Mouse (Mus musculus): ENCODE results near the gene Gnb2.

The Gnb2 gene

DNA sequence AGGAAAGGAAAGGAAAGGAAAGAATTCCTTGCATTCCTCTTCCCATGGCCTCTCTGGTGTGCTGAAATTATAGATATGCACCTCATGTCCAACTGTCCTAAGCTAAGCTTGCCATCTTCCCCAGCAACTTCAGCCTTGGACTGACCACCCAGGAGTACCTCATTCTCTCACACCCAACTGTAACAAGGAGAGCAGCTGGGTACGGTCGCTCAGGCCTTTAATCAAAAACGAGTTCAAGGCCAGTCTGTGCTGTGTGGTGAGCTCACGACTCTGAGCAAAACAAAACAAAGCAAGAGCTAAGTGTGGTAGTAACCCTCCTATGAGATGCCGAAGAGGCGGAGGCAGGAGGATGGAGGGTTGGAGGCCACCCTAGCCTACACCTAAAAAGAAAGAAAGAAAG lies 7.7 kb upstream of the Gnb2 start:
- DNase-seq (ENCODE audit: low spot score in 2 of 2), result no peak

DNA sequence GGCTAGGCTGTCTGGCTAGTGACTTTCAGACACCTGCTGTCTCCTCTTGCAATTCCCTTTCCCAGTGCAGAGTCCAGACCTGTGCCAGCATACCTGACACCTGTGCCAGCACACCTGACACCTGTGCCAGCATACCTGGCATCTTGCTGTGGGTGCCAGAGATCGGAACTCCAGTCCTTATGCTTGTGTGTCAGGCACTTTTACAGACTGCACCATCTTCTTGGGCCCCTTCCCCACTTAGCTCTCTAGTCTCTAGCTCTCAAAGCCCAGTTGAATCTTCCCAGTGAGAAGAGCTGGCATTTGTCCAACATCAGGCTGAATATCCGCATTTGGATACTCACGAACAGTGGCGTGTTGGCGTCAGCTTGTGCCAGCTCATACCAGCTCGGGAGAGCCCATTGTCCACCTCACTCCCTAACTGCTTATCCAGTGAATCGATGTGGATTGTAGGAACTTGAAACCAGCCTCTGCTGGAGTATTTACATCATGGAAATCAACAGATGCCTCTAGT lies 6.0 kb upstream of the Gnb2 start:
- DNase-seq (ENCODE audit: low spot score in 2 of 2), result no peak

DNA sequence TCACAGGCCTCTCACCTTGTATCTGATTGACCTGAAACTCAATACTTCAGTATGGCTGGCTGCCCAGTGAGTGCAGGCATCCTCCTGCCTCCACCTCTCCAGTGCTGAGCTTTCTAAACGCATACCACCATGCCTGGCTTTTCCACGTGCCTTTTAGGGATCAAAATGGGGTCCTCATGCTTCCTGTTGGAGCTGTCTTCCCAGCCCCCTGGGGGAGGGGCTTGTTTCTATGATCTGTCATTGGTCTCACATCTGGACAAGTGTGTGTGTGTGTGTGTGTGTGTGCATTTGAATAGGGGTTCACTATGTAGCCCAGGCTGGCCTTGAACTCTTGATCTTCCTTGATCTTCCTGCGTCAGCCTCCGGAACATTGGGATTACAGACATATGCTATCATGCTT lies 4.2 kb upstream of the Gnb2 start:
- DNase-seq (ENCODE audit: low spot score in 2 of 2), result peak in 1 of 2 experiments; percentile 6

DNA sequence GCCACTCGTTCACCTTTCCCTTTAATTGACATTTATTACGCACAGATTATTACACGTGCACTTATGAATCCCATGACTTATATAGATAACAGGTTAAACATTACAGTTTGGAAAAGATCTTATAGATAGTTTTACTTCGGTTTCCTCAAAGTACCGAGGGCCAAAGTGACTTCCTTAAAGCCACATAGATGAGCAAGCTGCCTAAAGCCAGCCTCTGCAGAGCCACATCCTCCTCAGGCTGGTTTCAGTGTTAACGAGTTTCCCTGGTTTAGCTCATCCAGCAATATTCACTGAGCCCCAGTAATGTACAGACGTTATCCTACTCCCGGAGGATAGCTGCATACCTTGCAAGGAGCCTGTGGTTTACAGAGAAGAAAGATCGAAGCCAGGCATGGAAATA lies 2.0 kb upstream of the Gnb2 start:
- DNase-seq (ENCODE audit: low spot score in 2 of 2), result no peak

DNA sequence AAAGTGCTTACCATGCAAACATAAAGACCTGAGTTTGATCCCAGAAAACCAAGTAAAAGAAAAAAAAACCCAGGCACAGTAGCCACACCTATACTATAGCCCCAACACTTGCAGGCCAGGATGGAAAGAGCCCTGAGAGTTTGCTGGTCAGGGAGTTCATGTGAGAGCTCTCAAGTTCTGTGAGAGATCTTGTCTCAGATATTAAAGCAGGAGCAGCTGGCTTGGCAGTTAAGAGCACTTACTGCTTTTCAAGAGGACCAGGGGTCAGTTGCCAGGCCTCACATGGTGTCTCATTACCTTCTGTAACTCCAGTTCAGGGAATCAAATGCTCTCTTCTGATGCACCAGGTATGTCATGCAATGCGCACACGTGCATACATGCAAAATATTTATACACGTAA lies 1.5 kb upstream of the Gnb2 start:
- DNase-seq (ENCODE audit: low spot score in 2 of 2), result no peak

DNA sequence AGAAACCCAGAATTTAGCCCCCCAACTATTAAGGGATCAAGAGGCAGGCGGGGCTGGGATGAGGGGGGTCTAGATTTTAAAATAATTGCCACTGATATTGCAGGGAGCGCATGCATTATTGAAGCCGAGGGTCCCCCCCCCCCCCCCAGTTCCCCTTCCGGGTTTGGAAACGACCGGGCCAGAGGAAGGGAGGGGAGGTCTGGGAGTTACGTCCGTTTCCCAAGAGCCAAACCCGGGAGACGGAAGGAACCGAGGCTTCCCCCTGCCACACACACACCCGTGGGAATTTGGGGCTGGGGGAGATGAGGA lies 548 bp downstream of the Gnb2 start:
- DNase-seq (ENCODE audit: low spot score in 2 of 2), result no peak

DNA sequence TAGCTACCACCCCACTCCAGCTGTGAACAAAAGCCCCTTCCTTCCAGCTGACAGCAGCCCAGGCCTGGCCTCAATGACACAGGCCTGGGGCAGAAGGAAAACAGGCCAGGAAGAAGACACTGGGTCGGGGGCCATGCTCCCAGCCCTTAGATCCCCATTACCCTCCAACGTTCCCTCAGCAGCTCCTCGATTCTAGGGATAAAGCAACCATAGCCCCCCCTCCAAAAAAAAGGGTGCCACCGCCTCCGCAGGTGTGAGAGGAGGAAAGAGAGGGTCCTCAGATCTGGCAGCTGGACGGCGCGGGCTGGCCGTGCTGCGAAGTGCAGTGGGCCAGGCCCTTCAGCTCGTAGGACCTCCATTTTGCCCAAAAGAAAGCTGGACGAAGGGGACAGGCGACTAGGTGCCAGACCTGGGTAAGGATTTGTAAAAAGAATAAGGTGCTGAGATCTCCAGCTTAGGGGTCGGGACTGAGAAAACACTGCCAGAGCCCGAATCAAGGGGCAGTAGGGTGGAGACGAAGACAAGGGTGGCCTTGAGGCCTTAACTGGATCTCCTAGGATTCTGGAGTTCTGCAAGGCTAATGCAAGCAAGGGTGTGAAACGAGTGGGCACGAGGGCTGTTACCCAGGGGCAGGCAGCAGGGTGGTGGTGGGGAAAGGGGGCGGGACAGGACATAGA lies 1.0 kb downstream of the Gnb2 start:
- DNase-seq (ENCODE audit: low spot score in 2 of 2), result no peak

DNA sequence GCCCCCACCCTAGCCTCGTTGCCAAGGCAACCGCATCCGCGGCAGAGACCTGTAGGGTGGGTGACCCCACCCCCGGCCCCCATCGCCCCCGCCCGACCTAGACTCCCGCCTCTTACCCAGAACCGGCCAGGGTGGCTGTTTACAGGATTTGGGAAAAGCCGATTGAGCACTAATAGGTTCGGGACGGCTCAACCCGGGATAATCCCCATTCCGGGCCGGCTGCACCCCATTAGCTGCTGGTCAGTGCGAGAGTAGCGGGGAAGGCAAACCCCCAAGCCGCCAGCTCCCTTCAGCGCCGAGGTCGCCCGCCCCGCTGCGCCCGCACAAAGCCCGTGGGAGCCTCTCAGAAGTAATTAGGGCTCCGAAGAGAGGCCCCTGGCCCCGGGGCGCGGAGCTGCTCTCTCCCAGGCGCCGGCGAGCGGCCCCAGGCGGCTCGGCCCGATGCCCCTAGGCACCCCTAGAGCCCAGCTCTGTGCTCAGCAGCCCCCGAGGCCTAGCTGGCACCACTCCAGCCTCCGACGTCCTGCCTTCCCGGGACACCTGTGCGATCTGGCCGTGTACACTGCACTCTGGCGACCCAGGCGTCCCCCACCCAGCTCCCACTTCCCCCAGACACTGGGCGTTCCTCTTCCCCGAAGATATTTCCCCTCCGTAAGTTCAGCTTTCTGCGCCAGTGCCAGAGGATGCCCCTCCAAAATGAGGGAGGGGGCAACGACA lies 1.7 kb downstream of the Gnb2 start:
- DNase-seq (ENCODE audit: low spot score in 2 of 2), result peak; percentile 70 to 85

DNA sequence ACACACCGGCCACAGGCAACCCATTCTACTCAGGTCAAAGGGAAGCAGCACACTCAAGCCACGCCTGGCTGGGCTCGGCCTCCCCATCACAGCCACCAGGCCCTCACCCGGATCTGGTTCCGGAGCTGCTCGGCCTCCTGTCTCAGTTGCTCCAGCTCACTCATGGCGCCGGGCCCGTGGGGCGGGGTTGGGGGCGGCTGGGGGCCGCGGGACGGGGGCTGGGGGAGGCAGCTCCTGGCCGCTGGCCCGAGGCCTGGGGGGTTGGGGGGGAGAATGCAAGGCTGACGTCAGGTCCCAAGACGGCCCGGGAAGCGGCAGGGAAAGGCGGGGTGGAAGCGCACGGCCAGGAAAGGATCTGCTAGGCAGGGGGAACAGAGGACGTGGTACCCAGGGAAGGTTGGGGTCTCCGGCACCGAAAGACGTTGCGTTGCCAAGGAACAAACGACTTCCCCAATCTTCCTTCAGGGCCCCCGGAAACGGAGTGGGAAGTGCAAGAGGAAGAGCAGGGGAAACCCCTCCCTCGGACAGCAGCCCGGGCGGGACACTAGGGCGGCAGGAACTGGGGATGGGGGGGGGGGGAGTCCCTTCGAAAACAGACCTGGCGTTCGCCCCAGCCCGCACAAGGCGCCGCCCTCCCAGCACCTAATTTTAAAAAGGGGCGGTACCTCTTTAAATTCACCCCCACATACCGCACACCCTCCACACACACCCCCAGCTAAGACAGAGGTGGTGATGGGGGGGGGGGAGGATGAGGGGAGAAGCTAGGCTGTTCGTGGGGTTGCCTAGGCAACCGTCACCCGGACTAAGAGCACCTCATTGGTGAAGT lies 2.5 kb downstream of the Gnb2 start:
- peak; percentile 66 to 89 for DNase-seq (ENCODE audit: low spot score in 2 of 2)

DNA sequence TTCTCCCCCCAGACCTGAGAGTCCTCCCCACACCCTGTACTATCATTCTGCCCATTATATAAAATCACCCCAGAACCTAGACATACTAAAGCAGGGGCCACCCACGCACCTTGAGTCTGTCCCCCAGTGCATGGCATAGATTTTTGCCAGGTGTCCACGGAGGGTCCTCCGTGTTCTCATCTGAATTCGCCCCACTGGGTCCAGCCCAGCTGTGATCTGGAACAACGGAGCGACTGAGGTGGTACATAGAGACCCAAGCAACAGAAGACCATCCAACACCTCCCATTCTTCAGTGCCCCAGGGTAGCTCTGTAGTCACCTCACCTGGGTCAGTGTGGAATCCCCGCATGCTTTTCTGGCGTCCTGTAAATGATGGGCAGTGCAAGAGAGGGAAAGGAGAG lies 3.2 kb downstream of the Gnb2 start:
- DNase-seq (ENCODE audit: low spot score in 2 of 2), result no peak

DNA sequence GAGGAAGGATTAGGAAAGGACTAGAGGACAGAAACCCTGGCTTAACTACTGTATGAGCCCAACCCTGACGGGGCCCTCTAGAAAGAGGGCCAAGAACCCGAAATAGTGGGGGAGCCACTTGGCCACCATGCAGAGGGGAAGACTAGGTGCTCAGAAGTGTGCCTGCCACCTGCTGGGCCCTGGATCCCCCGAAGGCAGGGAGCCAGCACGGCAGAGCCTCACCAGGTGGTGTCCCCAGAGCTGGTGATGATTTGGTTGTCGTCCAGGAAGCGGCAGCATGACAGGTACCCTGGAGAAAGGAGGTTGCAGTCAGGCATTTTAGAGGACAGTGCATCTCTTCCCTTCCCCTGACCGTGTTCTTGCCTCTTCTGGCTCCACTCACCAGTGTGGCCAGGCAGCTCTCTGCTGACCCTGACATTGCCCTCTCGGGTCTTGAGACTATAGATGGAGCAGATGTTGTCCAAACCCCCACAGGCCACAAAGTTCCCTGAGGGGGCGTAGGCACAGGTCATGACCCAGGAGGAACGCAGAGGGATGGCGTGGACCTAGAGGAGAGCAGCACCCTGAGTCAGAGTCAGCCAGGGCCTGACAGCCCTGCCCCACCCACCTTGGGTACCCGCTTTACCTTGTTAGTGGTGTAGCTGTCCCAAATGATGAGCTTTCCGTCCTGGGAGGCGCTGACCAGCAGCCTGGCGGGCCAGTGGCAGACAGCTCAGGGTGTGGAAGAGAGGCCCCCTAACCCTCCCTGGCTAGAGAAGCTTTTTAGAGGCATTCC lies 3.9 kb downstream of the Gnb2 start:
- no peak for DNase-seq (ENCODE audit: low spot score in 2 of 2)

DNA sequence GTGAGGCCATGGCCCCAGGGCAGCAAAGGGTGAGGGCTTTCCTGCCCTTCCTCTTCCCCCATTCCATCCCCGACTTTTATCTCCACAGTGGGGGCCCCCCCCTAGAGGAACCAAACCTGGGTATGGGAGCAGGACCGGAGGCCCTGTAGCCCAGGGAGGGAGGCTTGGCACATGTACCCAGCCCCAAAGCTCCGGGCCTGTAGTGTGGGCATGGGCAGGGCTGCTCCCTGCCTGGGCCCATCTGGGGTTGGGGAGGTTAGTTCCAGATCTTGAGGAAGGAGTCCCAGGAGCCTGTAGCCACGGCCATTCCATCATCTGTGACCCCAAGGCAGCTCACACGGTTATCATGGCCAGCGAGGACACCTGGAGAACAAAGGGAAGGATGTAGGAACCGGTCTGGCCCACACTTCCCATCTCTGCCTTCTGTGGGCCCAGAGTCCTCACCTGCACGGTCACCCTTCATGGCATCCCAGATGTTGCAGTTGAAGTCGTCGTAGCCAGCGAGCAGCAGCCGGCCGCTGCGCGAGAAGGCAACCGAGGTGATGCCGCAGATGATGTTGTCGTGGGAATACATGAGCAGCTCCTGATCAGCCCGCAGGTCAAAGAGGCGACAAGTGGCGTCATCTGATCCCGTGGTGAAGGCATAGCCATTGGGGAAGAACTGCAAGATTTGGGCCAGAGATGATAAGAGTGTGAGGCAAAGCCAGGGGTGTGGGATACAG lies 4.9 kb downstream of the Gnb2 start:
- no peak for DNase-seq (ENCODE audit: low spot score in 2 of 2)

DNA sequence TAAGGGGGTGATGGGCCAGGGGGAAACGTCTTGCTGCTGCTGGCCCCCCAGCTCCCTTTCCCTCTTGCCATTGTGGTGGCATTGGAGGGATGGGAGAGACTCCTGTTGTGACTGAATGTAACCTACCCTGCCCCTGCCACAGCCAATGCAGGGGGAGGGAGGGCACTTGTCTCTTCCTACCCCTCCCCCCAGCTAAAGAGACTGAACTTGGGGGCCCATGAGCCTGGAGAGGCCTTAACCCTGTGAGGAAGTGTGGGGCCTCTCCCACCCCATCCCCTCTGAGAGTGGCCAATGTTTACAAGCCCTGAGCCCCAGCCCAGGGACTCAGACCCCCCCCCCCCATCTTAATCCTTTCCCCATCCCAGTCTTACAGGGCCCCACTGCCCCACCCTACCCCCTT lies 5.9 kb downstream of the Gnb2 start:
- no peak for DNase-seq (ENCODE audit: low spot score in 2 of 2)

DNA sequence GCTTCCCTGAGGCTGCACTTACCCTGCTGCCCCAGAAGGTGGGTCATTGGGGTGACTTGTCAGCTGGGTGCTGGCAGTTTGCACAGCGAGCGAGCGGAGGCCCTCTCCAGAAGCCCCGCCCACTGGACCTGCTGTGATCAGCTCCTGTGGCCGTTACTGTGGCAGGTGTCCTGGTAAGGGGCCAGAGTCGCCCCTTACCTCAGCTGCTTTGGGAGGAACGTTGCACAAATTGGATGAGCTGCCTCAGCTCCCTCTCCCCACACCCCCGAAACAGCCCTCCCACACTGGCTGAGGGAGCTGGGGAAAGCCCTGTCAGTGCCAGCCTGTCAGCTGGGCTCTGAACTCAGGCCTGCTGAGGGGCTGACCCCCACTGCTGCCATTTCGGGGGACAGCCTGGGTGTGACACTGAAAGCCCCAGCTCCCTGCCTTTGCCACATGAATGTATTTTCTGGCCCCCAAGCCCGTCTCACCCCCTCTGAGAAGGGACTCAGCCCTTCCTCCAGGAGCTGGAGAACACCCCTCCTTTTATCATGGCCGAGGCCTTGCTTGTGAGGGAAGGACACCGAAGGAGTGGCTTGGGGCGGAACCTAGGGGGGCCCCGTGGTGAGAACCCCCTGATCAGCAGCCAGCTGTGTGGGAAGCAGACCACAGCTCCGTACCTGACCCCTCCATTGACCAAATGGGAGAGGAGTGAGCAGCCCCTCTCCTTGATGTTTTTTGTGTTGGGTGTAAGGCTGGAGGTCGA lies 6.9 kb downstream of the Gnb2 start:
- no peak for DNase-seq (ENCODE audit: low spot score in 2 of 2)

DNA sequence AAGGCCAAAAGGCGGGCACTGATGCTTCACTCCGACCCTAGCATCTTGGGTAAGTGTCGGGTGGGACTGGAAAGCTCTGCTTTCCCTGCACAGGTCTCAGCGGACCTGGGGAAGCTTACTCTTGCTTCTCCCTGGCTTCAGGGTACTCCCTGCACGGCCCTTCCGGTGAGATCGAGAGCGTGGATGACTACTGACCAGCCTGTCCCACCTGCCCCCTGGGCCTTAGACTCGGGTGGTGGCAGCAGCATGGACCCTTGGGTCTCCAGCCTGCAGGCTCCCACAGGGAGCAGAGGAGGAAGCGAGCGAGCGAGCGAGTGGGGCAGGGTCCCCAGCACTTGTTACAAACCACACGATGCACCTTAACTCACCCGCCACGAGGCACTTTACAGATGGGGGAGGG lies 7.8 kb downstream of the Gnb2 start:
- DNase-seq (ENCODE audit: low spot score in 2 of 2), result no peak

DNA sequence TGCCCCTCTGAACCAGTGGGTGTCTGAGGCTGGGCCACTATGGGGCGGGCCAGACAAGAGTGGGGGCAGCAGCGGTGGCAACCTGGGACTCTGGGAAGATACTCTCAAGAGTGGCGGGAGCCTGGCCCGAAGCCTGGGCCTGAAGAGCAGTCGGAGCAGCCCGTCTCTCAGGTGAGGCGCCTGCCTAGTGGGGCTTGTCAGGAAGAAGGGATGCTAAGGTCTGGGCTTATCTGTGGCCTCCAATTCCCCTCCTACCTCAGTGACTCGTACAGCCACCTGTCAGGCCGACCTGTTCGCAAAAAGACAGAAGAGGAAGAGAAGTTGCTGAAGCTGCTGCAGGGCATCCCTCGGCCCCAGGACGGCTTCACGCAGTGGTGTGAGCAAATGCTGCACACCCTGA lies 8.6 kb downstream of the Gnb2 start:
- DNase-seq (ENCODE audit: low spot score in 2 of 2), result no peak

DNA sequence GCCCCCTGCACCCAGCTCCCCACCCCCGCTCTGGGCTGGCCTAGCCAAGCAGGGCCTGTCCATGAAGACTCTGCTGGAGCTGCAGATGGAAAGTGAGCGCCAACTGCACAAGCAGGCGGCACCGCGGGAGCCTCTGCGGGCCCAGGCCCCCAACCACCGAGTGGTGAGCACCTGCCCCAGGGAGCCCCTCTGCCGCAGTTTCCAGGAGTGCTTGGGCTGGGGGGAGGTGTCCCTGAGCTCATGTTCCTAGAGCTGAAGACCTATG lies 9.1 kb downstream of the Gnb2 start:
- DNase-seq (ENCODE audit: low spot score in 2 of 2), result no peak

DNA sequence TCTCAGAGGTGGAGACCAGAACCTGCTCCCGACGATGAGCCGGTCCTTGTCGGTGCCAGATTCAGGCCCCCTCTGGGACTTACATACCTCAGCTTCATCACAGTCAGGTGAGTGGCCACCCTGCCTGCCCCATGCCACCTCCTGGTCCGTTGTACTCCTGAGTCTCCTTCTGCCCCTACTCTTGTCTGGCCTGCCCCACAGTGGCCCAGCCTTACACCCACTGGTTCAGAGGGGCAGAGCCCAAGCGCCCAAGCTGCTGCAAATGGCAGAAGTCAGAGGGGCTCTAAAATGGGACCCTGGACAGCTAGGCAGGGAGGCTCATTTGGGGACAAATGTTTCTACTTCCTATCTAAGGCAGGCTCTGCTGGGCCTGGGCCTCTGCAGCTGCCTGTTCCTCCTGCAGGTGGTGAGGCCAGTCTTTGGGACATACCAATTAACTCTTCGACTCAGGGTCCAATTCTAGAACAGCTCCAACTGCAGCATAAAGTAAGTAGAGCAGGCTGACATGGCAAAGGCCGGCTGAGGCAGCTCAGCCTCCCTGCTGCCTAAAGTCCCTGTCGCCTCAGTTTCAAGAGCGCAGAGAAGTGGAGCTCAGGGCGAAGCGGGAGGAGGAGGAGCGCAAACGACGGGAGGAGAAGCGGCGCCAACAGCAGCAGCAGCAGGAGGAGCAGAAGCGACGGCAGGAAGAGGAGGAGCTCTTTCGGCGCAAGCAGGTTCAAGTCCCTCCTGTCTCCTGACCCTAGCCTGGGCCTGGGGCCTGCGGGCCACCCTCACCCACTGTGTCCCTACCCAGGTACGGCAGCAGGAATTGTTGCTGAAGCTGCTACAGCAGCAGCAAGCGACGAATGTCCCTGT lies 9.7 kb downstream of the Gnb2 start:
- DNase-seq (ENCODE audit: low spot score in 2 of 2), result no peak

DNA sequence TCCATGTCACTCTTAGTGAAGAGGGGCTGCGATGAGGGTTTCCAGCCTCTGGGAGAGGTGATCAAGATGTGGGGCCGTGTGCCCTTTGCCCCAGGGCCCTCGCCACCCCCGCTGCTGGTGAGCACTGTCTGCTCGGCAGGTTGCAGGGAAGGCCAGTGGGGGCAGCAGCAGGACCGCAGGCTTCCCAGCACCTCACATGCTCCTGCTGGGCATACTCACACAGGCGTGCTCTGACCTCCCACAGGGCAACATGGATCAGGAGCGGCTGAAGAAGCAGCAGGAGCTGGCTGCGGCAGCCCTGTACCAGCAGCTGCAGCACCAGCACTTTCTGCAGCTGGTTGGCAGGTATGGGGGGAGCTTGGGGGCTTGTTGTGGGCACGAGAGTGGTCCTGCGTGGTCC lies 10.6 kb downstream of the Gnb2 start:
- DNase-seq (ENCODE audit: low spot score in 2 of 2), result no peak

DNA sequence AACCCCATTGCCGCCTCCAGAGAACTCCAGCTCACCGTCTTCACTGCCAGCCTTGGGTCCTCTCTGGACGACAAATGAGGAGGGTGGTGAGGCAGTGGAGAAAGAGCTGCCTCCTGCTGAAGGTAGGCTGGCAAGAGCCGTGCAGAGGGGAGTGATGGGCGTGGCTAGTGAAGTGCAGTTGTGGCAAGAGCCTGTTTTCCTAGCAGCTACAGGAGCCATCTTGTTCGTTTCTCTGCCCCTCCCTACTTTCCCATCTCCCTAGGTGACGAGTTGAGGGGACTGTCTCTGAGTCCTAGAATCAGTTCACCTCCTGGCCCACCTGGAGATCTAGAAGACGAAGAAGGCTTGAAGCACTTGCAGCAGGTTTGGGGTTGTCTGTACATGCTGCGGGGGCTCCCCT lies 11.4 kb downstream of the Gnb2 start:
- DNase-seq (ENCODE audit: low spot score in 2 of 2), result no peak

Data from frontal cortex, postnatal 10 days (tissue).